In the genomic region with DNA sequence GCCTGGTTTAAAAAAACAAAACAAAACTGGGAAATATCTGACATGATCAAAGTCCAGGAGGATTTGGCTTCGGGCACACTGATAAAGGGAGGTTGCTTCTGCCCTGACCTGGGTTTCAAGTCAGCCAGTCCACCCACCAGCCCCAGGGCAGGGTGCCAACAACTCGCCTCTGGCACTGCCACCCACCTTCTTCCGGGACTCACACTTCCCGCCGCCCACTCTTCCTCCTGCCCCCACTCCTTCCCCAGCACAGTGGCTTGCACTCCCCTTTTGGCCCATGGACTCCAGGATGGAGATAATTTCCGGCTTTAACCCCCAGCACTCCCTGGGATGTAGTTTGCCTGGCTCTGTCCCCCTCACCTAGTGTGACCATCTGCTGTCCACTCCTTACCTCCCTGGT, we compare ENCODE assay signal across 10 mouse cellular contexts. TPM values are rescaled to one million over a fixed set of nuclear protein-coding genes. Genes with fewer than 3 reads are reported as not detected.
DNase-seq lines count a peak whose midpoint lies in the region; ATAC-seq lines count a peak whose summit lies in the region.
"Had no signal": no experiment of that assay in that cellular context is flagged by ENCODE, and none has a peak within 500 bp of the region (broad histone marks: within the 10 kb centered on the region; RNA-seq: fewer than 3 reads in every experiment).

No protein-coding gene starts in this region.

- no peak overlapping the region for H3K4me2 ChIP-seq in midbrain, embryonic 15.5 days

- H3K9ac ChIP-seq in midbrain, embryonic 15.5 days = no peak overlapping the region
- H3K9ac ChIP-seq: liver, embryonic 14.5 days had no signal

- no peak overlapping the region for H3K4me3 ChIP-seq in heart, embryonic 10.5 days
- H3K4me3 ChIP-seq in midbrain, embryonic 15.5 days = no peak overlapping the region

- H3K36me3 ChIP-seq in heart, embryonic 10.5 days = no peaks in the 10 kb centered on the region
- no peaks in the 10 kb centered on the region for H3K36me3 ChIP-seq in midbrain, embryonic 15.5 days (replicated peaks)

- ATAC-seq in midbrain, embryonic 15.5 days (replicated peaks) = no peak

- H3K27me3 ChIP-seq in heart, embryonic 10.5 days (ENCODE audit: insufficient read depth, poor library complexity, severe bottlenecking) = no peaks in the 10 kb centered on the region
- H3K27me3 ChIP-seq in midbrain, embryonic 15.5 days (replicated peaks) = no peaks in the 10 kb centered on the region

- DNase-seq in heart, postnatal 4 days = peak; percentile 62
- DNase-seq in heart, embryonic 10.5 days (ENCODE audit: low spot score) = no peak
- peak; percentile 21 for DNase-seq in CD4-positive helper T cell, adult 2 months (ENCODE audit: low read depth, low spot score)
- DNase-seq in cerebellum, adult 18-20 months = peak; percentile 93 to 96
- peak; percentile 72 to 80 for DNase-seq in kidney, postnatal 4 days
- DNase-seq in spleen, adult 12 weeks (ENCODE audit: low spot score) = no peak
- no peak for DNase-seq in heart, adult 9 months (ENCODE audit: low spot score in 2 of 2)

- H3K4me1 ChIP-seq in heart, embryonic 10.5 days = peaks cover 12% of the 10 kb centered on the region
- H3K4me1 ChIP-seq in midbrain, embryonic 15.5 days = no peaks in the 10 kb centered on the region; the same call in 1 of the 2 replicates

- no peak overlapping the region for H3K27ac ChIP-seq in heart, embryonic 10.5 days
- H3K27ac ChIP-seq in midbrain, embryonic 15.5 days = no peak overlapping the region
- H3K27ac ChIP-seq: liver, embryonic 14.5 days had no signal

- WGBS in heart, embryonic 10.5 days = 39% methylated on average over 6 of the region's 6 CpGs
- 68% methylated on average over 6 of the region's 6 CpGs for WGBS in midbrain, embryonic 15.5 days

- H3K9me3 ChIP-seq in heart, embryonic 10.5 days = no peaks in the 10 kb centered on the region
- H3K9me3 ChIP-seq in midbrain, embryonic 15.5 days = no peaks in the 10 kb centered on the region

RNA-seq across cellular contexts. Expression of gene Chn2, which starts 31.4 kb away (rescaled TPM):
- total RNA-seq in heart, postnatal 4 days (2021) = 1 to 10 TPM; 5.4 to 6.2 TPM
- 4.1 and 7.1 TPM in 2 replicates for polyA plus RNA-seq in heart, embryonic 10.5 days (2016; fragmentation: Nextera tagmentation; extraction: Ambion mirVana)
- polyA plus RNA-seq in midbrain, embryonic 15.5 days (2015; fragmentation: Nextera tagmentation; extraction: Ambion mirVana) = 34.0 and 37.5 TPM in 2 replicates
- total RNA-seq: MEL had no signal

Comparison
In these comparisons a context has a peak if more than half of its experiments do, and no peak if none do; other contexts are left out.
1. DNase-seq: peak in heart, postnatal 4 days (single experiment), CD4-positive helper T cell, adult 2 months (single experiment), cerebellum, adult 18-20 months (2 of 2) and kidney, postnatal 4 days (2 of 2); none in heart, embryonic 10.5 days (single experiment), spleen, adult 12 weeks (single experiment) and heart, adult 9 months (0 of 2).